Mouse (Mus musculus): ENCODE data around the gene Gnl3l. TPM values are rescaled to one million over a fixed set of nuclear protein-coding genes. Genes with fewer than 3 reads are reported as not detected.

Gene Gnl3l
- polyA plus RNA-seq, 1 experiment from 2014 or later = 25.4 TPM

DNA sequence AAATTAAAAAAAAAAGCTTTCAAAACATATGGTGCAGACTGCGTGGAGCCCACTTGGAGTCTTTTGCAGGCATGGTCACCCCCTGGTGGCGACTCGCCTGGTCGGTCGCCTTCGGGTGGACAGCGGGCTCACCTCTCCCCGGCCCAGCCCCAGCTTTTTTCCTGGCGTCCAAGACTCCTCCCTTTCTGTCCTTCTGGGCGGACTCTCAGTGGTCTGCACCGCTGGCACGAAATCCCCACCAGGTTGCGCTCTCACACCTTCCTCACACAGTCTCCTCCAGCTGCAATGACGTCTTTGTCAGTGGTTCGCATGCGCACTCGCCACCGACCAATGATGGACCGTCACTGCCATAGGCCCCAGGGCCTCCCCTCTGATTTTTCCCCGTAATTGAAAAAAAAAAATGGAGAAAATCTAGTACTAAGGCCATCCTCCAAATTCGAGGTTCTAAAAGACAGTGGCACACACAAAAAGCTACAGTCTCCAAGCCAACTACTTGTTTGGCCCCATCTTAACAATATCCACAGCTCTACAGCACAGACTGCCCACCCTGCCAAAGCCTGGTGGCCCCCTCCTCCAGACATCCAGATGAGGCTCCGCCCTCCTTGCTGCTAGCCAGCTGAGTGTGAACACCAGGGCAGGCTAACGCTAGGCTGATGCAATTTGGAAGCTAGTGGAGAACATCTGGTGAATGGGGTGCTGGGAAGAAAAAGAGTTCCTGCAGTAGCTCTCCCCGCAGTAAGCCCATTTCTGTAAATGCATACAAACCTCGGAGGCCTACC lies 60.4 kb downstream of the Gnl3l start:
- DNase-seq (ENCODE audit: low spot score) = peak; percentile 50

DNA sequence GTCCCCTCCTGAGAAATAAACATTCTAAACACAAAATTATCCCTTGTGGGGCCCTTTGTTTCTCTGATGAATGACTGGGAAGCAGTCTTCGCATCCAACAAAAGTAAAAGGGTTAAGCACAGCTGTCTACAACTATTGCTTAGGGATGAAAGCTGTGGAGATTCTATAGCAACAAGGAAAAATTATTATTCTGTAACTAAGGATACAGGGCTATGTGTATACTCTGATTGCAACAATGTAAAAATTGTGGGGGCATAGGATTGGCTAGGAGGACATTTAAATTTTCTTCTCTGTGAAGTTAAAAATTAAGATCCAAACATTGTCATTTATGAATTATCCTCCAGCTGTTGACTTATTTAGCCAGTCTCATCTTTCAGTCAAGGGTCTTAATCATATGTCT lies 61.1 kb downstream of the Gnl3l start:
- no peak for DNase-seq (ENCODE audit: low spot score)

DNA sequence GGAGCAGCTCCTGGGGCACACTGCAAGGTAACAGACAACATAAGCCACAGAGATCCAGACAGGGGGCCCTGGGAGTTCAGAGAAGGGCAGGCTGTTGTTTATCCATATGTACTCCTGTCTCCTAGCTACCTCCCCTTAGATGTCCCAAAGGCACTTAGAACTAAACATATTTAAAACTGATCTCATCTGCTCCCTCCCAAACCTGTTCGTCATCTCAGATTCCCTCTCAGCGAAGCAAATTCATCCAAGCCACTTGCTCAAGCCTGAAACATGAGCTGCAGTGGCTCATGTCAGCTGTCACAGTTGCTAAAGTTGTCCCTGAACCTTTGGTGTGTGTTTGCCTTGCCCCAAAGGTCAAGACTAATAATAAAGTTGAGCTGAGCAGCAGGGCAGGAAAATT lies 61.7 kb downstream of the Gnl3l start:
- no peak for DNase-seq (ENCODE audit: low spot score)

DNA sequence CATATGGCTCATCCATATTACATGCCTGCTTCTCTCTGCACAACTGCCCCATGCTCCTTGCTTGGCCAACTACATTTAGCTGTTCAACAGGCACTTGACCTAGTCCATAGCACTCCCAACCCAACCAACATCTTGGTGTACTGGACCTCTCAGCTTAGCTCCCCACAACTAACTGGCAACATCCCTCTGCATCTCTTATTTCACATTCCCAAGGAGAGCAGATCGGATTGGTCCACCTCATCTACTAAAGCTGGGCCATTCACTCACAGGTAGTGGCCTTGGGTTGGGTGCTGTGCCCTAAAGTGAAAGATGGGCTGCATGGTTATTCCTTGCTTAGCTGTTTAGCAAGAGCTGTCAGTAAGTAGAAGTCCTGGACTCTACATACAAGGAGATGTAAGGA lies 62.4 kb downstream of the Gnl3l start:
- DNase-seq (ENCODE audit: low spot score) = no peak

Other genes starting within 250 kb of the Gnl3l start
- gene Maged2, start 203.0 kb downstream of the Gnl3l start, polyA plus RNA-seq (2015; fragmentation: Nextera tagmentation; extraction: Ambion mirVana) = 57.8 and 66.2 TPM in 2 replicates
- gene Fgd1, start 28.8 kb upstream of the Gnl3l start, polyA plus RNA-seq (2015; fragmentation: Nextera tagmentation; extraction: Ambion mirVana) = 1.1 and 2.0 TPM in 2 replicates
- 26.6 and 28.7 TPM in 2 replicates for gene Tsr2, start 79.2 kb upstream of the Gnl3l start, polyA plus RNA-seq (2015; fragmentation: Nextera tagmentation; extraction: Ambion mirVana)
- gene Wnk3, start 180.8 kb upstream of the Gnl3l start, polyA plus RNA-seq (2015; fragmentation: Nextera tagmentation; extraction: Ambion mirVana) = 0.21 and 0.38 TPM in 2 replicates